Mouse (Mus musculus) stomach, embryonic 15.5 days (tissue): Measurements from ENCODE around the gene Rbm25. TPM values are rescaled to one million over a fixed set of nuclear protein-coding genes. Genes with fewer than 3 reads are reported as not detected.

ENCODE experiments used
- ATAC-seq: fragments of 200-750 bp; cut with Nextera tagmentation; 2 replicates; pipeline ENCODE4 v1.8.0; 2017; ENCODE audit warnings: low read depth, moderate number of reproducible peaks, moderate TSS enrichment; ENCODE audit not compliant: insufficient read depth, low FRiP score
- H3K27ac ChIP-seq: fragments of 300-500 bp; sonication (generic); 2 replicates; pipeline ENCODE4 v1.5.1; 2015; ENCODE audit warnings: mild to moderate bottlenecking, inconsistent platforms
- H3K27me3 ChIP-seq: fragments of 300-500 bp; sonication (generic); replicated peaks from 2 replicates; pipeline ENCODE4 v1.6.1; 2015; ENCODE audit warnings: inconsistent platforms
- H3K36me3 ChIP-seq: fragments of 300-500 bp; sonication (generic); 2 replicates; pipeline ENCODE4 v1.6.1; 2015; ENCODE audit warnings: inconsistent platforms
- H3K4me1 ChIP-seq: fragments of 300-500 bp; sonication (generic); 2 replicates; pipeline ENCODE4 v1.6.1; 2015; ENCODE audit warnings: inconsistent platforms
- H3K4me2 ChIP-seq: fragments of 300-500 bp; sonication (generic); 2 replicates; pipeline ENCODE4 v1.6.1; 2015; ENCODE audit warnings: mild to moderate bottlenecking, inconsistent platforms
- H3K4me3 ChIP-seq: fragments of 300-500 bp; sonication (generic); replicated peaks from 2 replicates; pipeline ENCODE4 v1.5.1; 2015; ENCODE audit warnings: inconsistent platforms
- H3K9ac ChIP-seq: fragments of 300-500 bp; sonication (generic); 2 replicates; pipeline ENCODE4 v1.6.1; 2015; ENCODE audit warnings: inconsistent platforms
- H3K9me3 ChIP-seq: fragments of 300-500 bp; sonication (generic); 2 replicates; pipeline ENCODE4 v1.6.1; 2016; ENCODE audit warnings: inconsistent platforms
- WGBS: fragments of 180-500 bp; shearing (Covaris S2); methylation state at CpG from one replicate; pipeline ENCODE4 v1.1.7; 2015; 5-methylcytosine and 5-hydroxymethylcytosine counted together
- polyA plus RNA-seq: library from polyadenylated mRNA; unstranded; fragments of >200 nt; fragmentation: Nextera tagmentation; extraction: Ambion mirVana; gene quantifications from 2 replicates; pipeline ENCODE4 v1.2.1, GENCODE M21; 2015

The Rbm25 gene
- polyA plus RNA-seq, 1 experiment from 2014 or later, result 229 TPM

GRCm38 (mm10) chr12:83708160-83709092 is 77.4 kb downstream of the Rbm25 start:
- no peaks in the 10 kb centered on the region for H3K27me3 ChIP-seq
- 0 out of 2 replicates have a peak, but pooled peaks have one; percentile 53 for ATAC-seq
- H3K4me1 ChIP-seq, result no peaks in the 10 kb centered on the region
- H3K9ac ChIP-seq, result no peak overlapping the region
- H3K4me3 ChIP-seq, result no peak overlapping the region
- peaks cover 22% of the 10 kb centered on the region for H3K36me3 ChIP-seq
- no peaks in the 10 kb centered on the region for H3K9me3 ChIP-seq
- H3K27ac ChIP-seq, result peak overlapping the region; percentile 45; the same call in 1 of the 2 replicates
- no peak overlapping the region for H3K4me2 ChIP-seq
- 70% methylated on average over 7 of the region's 7 CpGs for WGBS

DNA sequence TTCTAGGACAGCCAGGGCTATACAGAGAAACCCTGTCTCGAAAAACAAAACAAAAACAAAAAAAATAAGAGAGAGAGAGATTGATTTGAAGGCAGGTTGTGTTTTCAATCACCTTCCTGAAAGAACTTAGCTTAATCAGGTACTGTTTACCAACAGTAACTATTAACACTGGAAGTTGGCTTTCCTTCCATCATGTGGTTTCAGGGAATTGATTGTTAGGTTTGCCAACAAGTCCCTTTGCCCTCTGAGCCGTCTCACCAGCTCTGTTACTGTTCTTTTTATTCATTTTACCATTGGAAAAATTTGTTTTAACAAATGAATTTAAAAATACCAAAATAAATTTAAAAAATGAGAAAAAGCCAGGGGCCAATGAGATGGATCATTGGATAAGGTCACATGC is 78.9 kb downstream of the Rbm25 start:
- Histone ChIP-seq H3K27me3 (no peaks in the 10 kb centered on the region), H3K4me2 (no peak overlapping the region), H3K36me3 (peaks cover 27% of the 10 kb centered on the region), H3K4me1 (no peaks in the 10 kb centered on the region), H3K27ac (no peak overlapping the region), H3K9me3 (no peaks in the 10 kb centered on the region), H3K9ac (no peak overlapping the region), H3K4me3 (no peak overlapping the region)
- 81% methylated on average over 2 of the region's 2 CpGs for WGBS
- ATAC-seq, result no peak

DNA sequence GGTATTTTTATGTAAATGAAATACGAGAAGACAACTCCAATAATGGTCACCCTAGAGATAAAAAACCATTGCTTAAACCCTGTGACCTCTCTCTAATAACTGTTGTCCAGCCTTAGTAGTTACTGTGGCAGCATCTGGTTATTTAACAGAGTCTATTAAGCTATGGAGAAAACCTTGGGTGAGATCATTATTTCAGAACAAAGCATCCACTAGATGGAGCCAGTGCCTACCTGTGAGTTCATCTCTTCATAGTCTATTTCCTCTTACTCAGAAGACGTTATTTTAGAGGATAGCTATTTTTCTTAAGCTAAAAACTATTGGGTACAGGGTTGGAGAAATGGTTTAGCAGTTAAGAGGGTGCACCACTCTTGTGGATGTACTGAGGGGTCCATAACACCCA is 82.7 kb downstream of the Rbm25 start:
- no peaks in the 10 kb centered on the region for H3K9me3 ChIP-seq
- H3K9ac ChIP-seq, result no peak overlapping the region
- H3K27me3 ChIP-seq, result no peaks in the 10 kb centered on the region
- H3K27ac ChIP-seq, result no peak overlapping the region
- no peak overlapping the region for H3K4me3 ChIP-seq
- peaks cover 28% of the 10 kb centered on the region for H3K36me3 ChIP-seq
- 43% methylated on average over 2 of the region's 2 CpGs for WGBS
- no peaks in the 10 kb centered on the region for H3K4me1 ChIP-seq
- ATAC-seq, result no peak
- no peak overlapping the region for H3K4me2 ChIP-seq

DNA sequence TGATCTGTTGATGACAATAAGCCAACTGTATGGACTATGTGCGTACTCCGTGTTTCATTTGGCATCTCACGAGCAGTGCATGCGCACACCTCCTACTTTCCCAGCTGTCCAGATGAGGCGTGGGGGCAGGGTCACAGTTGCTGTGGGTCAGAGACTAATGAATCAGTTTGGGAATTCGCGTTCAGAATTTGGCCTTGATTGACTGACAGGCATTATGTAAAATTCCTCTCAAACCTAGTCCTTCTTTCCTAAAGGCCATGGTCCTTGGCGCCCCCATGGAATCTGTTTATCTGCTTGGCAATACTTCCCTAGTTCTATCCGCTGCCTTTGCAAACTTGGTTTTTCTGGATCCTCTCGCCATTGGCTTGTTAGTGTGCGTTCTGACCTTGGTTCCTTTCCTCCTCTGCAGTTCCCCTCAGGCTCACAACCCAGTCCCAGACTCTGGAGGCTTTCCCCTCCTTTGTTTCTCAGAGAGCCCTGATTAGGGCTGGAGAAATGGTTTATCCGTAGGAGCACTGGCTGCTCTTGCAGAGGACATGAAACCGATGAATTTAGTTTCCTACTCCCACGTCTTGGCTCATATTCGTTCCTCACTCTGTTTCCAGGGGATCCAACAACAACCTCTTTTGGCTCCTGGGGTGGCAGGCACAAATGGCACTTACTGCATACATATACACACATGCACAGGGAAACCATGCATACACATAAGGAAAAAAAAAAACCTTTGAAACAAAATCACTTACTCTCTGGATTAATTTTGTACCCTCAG is 85.6 kb downstream of the Rbm25 start:
- Histone ChIP-seq H3K9me3 (no peaks in the 10 kb centered on the region), H3K4me3 (no peak overlapping the region), H3K4me2 (no peak overlapping the region), H3K9ac (no peak overlapping the region), H3K27ac (no peak overlapping the region), H3K27me3 (no peaks in the 10 kb centered on the region), H3K36me3 (peaks cover 28% of the 10 kb centered on the region), H3K4me1 (0 out of 2 replicates have a peak, but pooled peaks cover 8% of the 10 kb centered on the region)
- no peak for ATAC-seq
- 88% methylated on average over 15 of the region's 15 CpGs for WGBS

- H3K36me3 ChIP-seq, result peaks cover 16% of the 10 kb centered on the region
- H3K9ac ChIP-seq, result no peak overlapping the region
- H3K4me3 ChIP-seq, result no peak overlapping the region
- H3K27ac ChIP-seq, result no peak overlapping the region
- ATAC-seq, result no peak
- 0 out of 2 replicates have a peak, but pooled peaks cover 10% of the 10 kb centered on the region for H3K4me1 ChIP-seq
- WGBS, result 91% methylated on average over 1 of the region's 1 CpGs
- no peaks in the 10 kb centered on the region for H3K9me3 ChIP-seq
- H3K27me3 ChIP-seq, result no peaks in the 10 kb centered on the region
- H3K4me2 ChIP-seq, result no peak overlapping the region
Measured at GRCm38 (mm10) chr12:83719431-83719830, 88.4 kb downstream of the Rbm25 start.

DNA sequence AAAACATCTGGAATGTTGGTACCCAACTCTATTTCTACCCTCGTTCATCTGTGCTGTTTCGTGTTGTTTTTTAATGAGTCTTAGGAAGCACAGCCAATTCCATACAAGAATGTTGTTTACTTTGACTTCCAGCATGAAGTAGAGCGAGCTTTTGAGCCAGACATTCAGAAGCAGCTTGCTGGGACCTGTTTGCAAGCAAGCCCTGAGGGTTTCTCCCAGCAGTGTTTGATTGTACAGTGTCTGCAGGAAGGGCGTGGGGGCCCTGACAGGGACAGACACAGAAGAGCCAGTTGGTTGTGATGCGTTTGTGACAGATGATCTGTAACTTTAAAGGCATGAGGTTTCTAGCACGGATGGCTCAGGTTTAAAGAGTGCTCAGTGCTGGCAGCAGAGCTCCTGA is 90.2 kb downstream of the Rbm25 start:
- WGBS, result 45% methylated on average over 6 of the region's 6 CpGs
- ATAC-seq, result no peak; the same call in 1 of the 2 replicates
- Histone ChIP-seq H3K36me3 (peaks cover 23% of the 10 kb centered on the region), H3K4me1 (0 out of 2 replicates have a peak, but pooled peaks cover 10% of the 10 kb centered on the region), H3K9ac (no peak overlapping the region), H3K4me2 (no peak overlapping the region), H3K9me3 (no peaks in the 10 kb centered on the region), H3K4me3 (no peak overlapping the region), H3K27ac (peak overlapping the region; percentile 81), H3K27me3 (no peaks in the 10 kb centered on the region)

DNA sequence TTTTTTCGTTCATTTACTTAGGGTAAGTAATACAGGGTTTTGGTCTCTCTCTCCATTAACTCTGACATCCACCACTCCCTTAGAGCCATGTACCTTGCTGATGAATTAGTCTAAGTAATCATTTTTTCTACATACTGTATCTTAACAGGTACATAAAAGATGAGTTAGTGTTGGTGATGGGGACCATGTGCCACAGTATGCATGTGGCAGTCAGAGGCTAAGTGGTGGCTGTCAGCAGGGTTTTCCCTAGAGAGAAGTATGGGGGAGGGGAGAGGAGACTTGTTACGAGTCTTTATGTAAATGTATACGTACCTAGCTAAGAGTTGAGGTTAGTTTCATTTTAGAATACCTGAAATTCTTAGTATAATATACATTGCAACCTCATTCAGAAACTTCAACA is 92.0 kb downstream of the Rbm25 start:
- Histone ChIP-seq H3K4me1 (0 out of 2 replicates have a peak, but pooled peaks cover 10% of the 10 kb centered on the region), H3K4me2 (no peak overlapping the region), H3K9ac (no peak overlapping the region), H3K9me3 (no peaks in the 10 kb centered on the region), H3K36me3 (peaks cover 20% of the 10 kb centered on the region), H3K27me3 (no peaks in the 10 kb centered on the region), H3K27ac (no peak overlapping the region), H3K4me3 (no peak overlapping the region)
- 85% methylated on average over 3 of the region's 3 CpGs for WGBS
- no peak for ATAC-seq

GRCm38 (mm10) chr12:83726510-83727308 is 95.7 kb downstream of the Rbm25 start:
- no peaks in the 10 kb centered on the region for H3K27me3 ChIP-seq
- H3K4me2 ChIP-seq, result no peak overlapping the region
- ATAC-seq, result peak; percentile 58; the same call in 1 of the 2 replicates
- 0 out of 2 replicates have a peak, but pooled peaks cover under 1% of the 10 kb centered on the region for H3K4me1 ChIP-seq
- H3K36me3 ChIP-seq, result peaks cover 40% of the 10 kb centered on the region
- H3K4me3 ChIP-seq, result no peak overlapping the region
- 70% methylated on average over 12 of the region's 12 CpGs for WGBS
- H3K9ac ChIP-seq, result no peak overlapping the region
- H3K9me3 ChIP-seq, result no peaks in the 10 kb centered on the region
- H3K27ac ChIP-seq, result no peak overlapping the region

- no peak overlapping the region for H3K27ac ChIP-seq
- no peaks in the 10 kb centered on the region for H3K27me3 ChIP-seq
- no peaks in the 10 kb centered on the region for H3K9me3 ChIP-seq
- no peak overlapping the region for H3K4me2 ChIP-seq
- H3K4me3 ChIP-seq, result no peak overlapping the region
- 90% methylated on average over 5 of the region's 5 CpGs for WGBS
- no peak for ATAC-seq
- H3K9ac ChIP-seq, result no peak overlapping the region
- H3K36me3 ChIP-seq, result peaks cover 45% of the 10 kb centered on the region
- no peaks in the 10 kb centered on the region for H3K4me1 ChIP-seq
Measured at GRCm38 (mm10) chr12:83732225-83732624, 101.2 kb downstream of the Rbm25 start.
